Mouse (Mus musculus): ENCODE measurements around the gene Bpifa2. TPM values are rescaled to one million over a fixed set of nuclear protein-coding genes. Genes with fewer than 3 reads are reported as not detected.

Gene Bpifa2
- polyA plus RNA-seq (2014; fragmentation: Illumina TruSeq; extraction: RNeasy Lipid Tissue Mini Kit (QIAGEN cat#74804); ENCODE audit: low read depth, low replicate concordance), result 3.1 TPM

DNA sequence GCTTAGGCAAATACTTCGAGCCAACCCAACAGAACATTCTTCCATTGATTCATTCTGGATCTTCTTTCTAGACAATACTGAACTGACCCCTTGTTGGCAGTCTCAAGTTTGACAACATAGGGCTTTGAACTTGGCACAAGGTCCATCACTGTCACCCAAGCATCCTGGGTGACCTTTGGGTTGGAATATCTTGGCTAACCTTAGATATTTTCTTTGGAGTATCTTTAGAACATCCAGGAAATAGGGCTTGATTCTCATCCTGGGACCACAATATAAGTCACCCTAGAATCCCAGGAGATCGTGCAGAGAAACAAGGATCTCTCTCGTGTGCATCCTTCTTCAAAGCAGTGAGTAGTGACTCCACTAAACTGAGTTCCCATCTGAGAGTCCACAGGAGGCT, at the start of gene Bpifa2:
TSS of gene Bpifa2 (plus strand) at position 301 of the 400 bp plus-strand sequence.

DNA sequence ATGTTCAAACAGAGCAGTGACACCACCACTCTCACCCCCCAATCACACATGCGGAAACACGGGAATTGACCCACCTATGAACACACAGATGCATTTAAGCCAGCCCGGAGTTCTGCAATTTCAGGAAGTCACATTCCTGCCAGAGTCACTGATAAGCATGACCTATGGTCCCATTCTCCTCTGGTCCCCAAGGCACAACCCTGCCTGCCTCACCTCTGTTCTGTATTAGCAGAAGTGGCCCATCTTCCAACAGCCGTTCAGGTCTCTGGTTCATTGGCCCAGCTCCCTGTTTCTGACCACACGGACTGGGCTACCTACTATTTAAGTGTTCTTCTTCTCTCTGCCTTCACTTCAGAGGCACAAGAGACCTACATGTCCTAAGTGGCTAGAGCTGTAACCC, 33.5 kb upstream of the Bpifa2 start, which contains the start of gene Bpifa6:
TSS of gene Bpifa6 (plus strand) at position 364 of the 400 bp plus-strand sequence.

Other genes starting within 250 kb of the Bpifa2 start
- 0.35 TPM for gene Efcab8, start 228.3 kb upstream of the Bpifa2 start, polyA plus RNA-seq (2014; fragmentation: Illumina TruSeq; extraction: RNeasy Lipid Tissue Mini Kit (QIAGEN cat#74804); ENCODE audit: low read depth, low replicate concordance)
- not detected for gene Sun5, start 137.2 kb upstream of the Bpifa2 start, polyA plus RNA-seq (2014; fragmentation: Illumina TruSeq; extraction: RNeasy Lipid Tissue Mini Kit (QIAGEN cat#74804); ENCODE audit: low read depth, low replicate concordance)
- not detected for gene Bpifb2, start 133.2 kb upstream of the Bpifa2 start, polyA plus RNA-seq (2014; fragmentation: Illumina TruSeq; extraction: RNeasy Lipid Tissue Mini Kit (QIAGEN cat#74804); ENCODE audit: low read depth, low replicate concordance)
- not detected for gene Bpifb6, start 107.9 kb upstream of the Bpifa2 start, polyA plus RNA-seq (2014; fragmentation: Illumina TruSeq; extraction: RNeasy Lipid Tissue Mini Kit (QIAGEN cat#74804); ENCODE audit: low read depth, low replicate concordance)
- not detected for gene Bpifb3, start 90.0 kb upstream of the Bpifa2 start, polyA plus RNA-seq (2014; fragmentation: Illumina TruSeq; extraction: RNeasy Lipid Tissue Mini Kit (QIAGEN cat#74804); ENCODE audit: low read depth, low replicate concordance)
- gene Bpifb4, start 70.1 kb upstream of the Bpifa2 start, polyA plus RNA-seq (2014; fragmentation: Illumina TruSeq; extraction: RNeasy Lipid Tissue Mini Kit (QIAGEN cat#74804); ENCODE audit: low read depth, low replicate concordance), result not detected
- not detected for gene Bpifa6, start 33.3 kb upstream of the Bpifa2 start, polyA plus RNA-seq (2014; fragmentation: Illumina TruSeq; extraction: RNeasy Lipid Tissue Mini Kit (QIAGEN cat#74804); ENCODE audit: low read depth, low replicate concordance)
- not detected for gene Bpifa3, start 122.1 kb downstream of the Bpifa2 start, polyA plus RNA-seq (2014; fragmentation: Illumina TruSeq; extraction: RNeasy Lipid Tissue Mini Kit (QIAGEN cat#74804); ENCODE audit: low read depth, low replicate concordance)
- gene Bpifa1, start 134.6 kb downstream of the Bpifa2 start, polyA plus RNA-seq (2014; fragmentation: Illumina TruSeq; extraction: RNeasy Lipid Tissue Mini Kit (QIAGEN cat#74804); ENCODE audit: low read depth, low replicate concordance), result not detected
- not detected for gene Bpifa5, start 154.3 kb downstream of the Bpifa2 start, polyA plus RNA-seq (2014; fragmentation: Illumina TruSeq; extraction: RNeasy Lipid Tissue Mini Kit (QIAGEN cat#74804); ENCODE audit: low read depth, low replicate concordance)
- gene Bpifb1, start 182.6 kb downstream of the Bpifa2 start, polyA plus RNA-seq (2014; fragmentation: Illumina TruSeq; extraction: RNeasy Lipid Tissue Mini Kit (QIAGEN cat#74804); ENCODE audit: low read depth, low replicate concordance), result not detected
- gene Bpifb5, start 215.5 kb downstream of the Bpifa2 start, polyA plus RNA-seq (2014; fragmentation: Illumina TruSeq; extraction: RNeasy Lipid Tissue Mini Kit (QIAGEN cat#74804); ENCODE audit: low read depth, low replicate concordance), result not detected
- gene Bpifb9a, start 249.6 kb downstream of the Bpifa2 start, polyA plus RNA-seq (2014; fragmentation: Illumina TruSeq; extraction: RNeasy Lipid Tissue Mini Kit (QIAGEN cat#74804); ENCODE audit: low read depth, low replicate concordance), result not detected